Mouse (Mus musculus) liver (tissue): ENCODE measurements around the gene Ercc2.

Experiments used
- DNase-seq: peaks from one replicate; pipeline ENCODE4 v3.0.0-alpha.2; 2020; ENCODE audit warnings: mixed read lengths

Gene Ercc2

DNA sequence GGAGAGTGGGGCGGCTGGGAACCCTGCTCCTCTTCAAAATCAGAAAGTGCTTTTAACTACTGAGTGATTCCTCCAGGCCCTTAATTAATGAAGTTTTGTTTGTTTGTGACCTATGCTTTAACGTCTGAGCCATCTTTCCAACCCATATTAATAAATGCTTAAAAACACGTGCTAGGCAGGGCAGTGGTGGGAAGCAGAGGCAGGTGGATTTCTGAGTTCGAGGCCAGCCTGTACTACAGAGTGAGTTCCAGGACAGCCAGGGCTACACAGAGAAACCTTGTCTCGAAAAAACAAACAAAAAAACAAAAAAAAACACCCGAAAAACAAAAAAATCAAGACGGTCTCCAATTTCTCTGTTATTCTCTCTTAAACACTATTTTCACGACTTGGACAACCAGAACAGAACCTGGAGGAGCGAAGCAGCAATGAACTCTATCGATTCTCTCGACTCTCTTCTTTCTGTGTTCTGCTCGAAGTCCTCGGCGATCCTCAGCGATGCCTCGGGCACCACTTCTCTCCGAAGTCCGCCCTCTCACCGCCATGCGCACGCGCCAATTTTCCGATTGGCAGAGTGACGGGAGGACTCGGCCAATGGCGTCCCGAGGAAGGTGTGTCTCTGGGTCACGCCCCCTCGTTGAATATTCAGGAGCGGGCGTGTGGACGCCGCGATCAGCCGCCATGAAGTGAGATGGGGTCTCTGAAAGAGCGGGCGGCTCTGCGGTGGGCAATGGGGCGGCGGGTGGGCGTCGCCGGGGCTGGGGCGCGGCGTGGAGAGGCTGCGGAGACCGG, at the start of gene Ercc2:
Gene Ercc2 (plus strand): TSS at position 634 of the 789 bp plus-strand sequence.
- peak; percentile 99 for DNase-seq

DNA sequence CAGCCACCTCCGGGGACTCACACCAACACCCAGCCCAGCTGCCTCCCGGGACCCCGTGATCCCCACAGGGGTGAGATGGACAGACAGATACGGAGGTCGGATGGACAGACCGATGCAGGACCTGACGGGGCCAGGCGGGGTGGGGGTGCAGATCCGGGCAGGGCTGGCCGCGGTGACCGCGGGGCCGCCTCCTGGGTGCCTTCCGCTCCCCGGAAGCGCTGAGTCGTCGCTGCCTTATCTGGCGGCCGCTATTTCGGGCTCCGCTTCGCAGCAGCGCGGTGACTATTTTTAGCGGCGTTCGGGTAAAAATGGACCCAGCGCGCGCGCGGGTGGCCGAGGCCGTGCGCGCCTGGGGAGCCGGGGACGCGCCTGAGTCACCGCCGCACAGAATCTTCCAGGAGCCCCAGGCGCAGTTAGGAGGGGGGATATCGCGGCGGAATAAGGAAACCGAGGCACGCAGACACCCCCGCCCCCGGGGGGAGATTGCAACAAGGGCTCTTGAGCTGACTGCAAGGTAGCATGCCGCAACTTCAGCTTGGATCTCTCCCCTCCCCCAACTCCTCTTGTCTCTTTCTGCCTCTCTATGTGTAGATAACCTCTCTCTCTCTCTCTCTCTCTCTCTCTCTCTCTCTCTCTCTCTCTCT, 49.0 kb upstream of the Ercc2 start:
- peak; percentile 72 for DNase-seq

DNA sequence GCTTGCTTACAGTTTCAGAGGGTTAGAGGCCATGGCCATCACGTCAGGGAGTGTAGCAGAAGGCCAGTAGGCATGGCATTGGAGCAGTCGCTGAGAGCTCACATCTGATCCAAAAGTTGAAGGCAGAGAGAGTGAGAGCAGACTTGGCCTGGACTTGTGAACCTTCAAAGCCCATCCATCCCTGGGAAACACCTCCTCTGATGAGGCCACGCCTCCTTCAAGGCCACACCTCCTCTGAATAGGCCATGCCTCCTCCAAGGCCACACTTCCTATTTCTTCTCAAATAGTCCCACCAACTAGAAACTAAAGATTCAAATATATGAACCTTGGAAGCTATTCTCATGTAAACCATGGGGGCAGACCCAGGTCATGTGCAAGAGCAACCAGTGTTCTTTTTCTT, 46.2 kb upstream of the Ercc2 start:
- peak; percentile 50 for DNase-seq

DNA sequence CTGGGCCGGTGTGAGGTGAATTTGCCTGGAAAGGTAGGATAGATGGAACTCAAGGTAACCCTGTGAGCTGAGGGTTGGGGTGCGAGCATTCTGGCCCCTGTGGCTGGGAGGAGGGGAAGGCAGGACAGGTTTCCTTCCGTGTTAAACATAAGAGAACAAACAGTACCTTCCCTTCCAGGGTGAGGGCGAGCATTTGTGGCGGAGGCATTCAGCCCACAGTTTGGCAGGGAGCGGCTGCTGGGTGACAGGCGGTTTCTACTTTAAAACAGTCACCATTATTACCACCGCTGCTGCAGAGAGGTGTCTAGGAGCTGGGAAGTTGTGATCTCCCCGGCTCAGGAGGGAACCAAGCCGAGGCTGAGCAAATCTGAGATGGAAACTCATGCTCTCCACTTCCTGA, 44.7 kb upstream of the Ercc2 start:
- DNase-seq, result no peak

DNA sequence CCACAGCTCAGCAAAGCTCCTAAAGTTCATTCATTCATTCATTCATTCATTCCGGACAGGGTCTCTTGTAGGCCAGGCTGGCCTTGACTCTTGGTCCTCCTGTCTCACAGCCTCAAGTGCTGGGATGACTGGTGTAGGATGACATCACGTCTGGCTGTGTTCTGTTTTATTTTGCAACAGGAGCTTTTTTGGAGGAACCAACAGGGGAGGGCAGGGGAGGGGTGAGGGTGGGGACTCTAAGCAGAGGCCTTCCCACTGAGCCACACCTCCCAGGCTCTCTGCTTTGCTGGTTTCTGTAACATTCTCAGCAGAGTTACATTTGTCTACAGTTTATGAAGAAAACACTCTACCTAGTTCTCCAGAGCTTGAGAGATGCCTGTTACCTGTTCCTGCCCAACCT, 43.8 kb upstream of the Ercc2 start:
- DNase-seq, result no peak

DNA sequence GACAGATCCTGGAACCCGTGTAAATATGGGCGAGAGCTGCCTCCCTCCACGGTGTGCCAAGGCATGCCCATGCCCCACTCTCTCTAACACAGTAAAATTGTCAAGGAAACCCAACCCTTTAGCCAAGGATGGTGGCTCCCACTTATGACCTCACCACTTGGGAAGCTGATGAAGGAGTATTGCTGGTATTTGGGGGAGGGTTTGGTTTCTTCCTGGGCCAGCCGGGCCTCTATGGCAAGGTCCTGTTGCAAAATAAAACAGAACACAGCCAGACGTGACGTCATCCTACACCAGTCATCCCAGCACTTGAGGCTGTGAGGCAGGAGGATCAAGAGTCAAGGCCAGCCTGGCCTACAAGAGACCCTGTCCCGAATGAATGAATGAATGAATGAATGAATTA, 43.2 kb upstream of the Ercc2 start:
- DNase-seq, result no peak

DNA sequence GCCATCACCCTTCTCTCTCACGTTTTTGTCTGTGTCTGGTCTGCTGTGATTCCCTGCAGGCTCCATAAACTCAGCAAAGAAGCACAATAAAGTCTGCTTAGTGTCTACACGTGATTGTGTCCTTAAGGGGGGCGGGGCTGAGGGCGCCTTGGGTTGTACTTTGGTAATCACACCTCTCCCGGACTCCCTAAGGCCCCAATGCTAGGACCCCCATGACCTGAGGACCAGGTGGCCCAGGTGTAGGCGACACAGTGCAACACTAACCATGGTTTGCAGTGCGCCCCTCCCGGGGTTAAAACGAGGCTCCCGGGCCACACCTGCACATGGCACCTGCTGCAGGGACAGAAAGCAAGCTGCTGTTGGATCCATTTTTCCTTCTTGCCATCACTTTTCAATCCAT, 40.6 kb upstream of the Ercc2 start:
- DNase-seq, result no peak

DNA sequence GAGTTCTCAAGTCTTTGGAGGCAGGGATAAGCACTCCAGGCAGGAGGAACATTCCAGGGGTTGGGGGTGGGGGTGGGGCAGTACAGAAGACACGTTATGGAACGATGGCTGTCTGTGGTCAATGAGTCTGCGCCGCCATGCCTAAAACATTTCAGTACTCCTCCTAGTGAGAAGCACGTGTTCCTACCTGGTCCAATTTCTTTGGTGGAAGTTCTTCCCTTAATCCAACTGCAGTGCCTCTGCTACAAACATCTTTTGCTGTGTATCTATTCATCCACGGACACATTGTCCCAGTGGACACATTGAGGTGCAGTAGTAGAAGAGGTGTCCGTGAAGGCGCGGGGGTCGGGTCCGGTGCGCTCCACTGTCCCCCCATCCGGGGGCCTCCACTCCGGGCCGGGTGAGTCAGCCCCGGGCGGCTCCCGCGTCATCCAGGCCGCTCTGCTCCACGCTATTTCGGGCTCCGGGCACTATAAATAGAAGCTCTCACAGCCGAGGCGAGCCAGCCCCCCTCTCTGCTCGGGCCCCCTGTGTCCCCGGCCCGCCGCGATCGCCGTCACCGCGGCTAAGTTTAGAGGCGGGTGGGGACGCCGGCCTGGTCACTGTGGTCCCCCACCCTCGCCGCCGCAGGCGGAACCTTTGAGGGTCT, 39.9 kb upstream of the Ercc2 start:
- no peak for DNase-seq

DNA sequence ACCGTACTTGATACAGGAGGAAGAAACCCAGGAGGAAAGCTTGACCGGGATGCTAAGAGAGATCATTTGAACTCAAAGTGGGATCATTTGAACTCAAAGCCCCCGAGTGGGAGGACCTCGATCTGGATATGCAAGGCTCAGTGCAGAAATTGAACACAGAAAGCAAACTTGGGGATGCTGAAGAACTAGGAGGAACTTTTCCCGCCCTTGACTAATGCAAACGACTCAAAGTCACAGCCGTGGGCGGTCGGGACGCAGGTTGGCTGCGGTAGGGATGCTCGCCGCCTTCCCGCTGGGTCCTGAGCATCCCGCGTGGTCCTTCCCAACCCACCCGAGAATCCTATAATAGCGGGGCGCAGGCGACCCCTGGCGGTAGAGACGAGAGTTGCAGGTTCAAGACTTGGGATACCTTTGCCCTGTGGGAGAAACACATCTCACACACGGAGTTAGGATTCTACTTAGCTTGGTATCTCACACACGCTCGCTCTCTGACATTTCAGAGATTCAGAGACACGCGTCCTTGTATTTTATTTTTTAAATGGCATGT, 39.3 kb upstream of the Ercc2 start:
- DNase-seq, result peak; percentile 79

DNA sequence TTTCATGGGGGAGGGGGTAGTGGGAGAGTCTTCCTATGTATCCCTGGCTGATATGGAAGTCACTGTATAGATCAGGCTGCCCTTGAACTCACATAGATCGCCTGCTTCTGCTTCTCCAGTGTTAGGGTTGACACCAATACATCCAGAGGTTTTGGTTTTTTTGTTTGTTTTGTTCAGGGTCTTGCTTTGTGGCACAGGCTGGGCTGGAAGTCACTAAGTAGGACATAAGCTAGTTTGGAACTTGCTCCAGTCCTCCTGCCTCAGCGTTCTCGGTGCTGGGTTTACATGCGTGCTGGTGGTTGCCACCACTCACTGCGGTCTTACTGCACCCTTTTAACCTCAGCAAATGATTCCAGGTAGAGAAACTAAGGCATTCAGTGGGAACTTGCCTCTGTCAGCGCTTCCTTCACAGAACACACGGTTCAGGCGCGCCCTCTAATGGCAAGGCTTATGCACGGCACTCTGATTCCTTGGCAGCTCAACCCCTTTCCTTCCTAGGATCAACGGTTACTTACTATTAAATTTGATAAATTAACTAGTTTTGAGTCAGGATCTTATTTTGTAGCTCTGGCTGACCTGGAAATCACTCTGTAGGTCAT, 38.5 kb upstream of the Ercc2 start:
- DNase-seq, result peak; percentile 81

DNA sequence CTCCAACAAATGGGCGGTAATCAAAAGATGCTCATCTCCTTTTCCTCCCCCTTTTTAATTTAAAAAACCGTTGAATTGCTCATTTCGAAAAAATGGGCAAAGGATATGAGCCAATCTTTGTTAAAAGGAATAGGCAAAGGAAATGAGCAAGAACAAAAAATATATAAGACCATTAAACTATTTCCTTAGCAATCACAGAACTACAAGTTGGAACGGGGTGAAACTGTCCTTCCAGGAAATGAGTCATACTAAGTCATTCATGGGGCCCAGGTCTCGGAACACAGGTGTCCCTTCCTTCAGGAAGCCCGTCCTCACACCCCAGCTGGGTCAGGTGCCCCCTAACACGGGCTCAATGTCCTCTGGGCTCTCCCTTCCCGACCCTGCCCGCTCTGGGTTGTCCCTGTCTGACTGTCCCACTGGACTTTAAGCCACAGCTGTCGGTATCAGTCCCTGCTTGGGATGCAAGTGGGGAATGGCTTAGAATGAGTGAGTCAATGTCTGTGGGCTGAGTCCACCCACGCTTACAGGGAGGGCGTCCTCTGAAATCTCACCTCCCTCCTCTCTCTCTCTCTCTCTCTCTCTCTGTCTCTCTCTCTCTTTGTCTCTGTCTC, 37.5 kb upstream of the Ercc2 start, which contains the start of gene Ercc1:
Gene Ercc1 (plus strand): TSS at position 542 of the 611 bp plus-strand sequence.
- no peak for DNase-seq

DNA sequence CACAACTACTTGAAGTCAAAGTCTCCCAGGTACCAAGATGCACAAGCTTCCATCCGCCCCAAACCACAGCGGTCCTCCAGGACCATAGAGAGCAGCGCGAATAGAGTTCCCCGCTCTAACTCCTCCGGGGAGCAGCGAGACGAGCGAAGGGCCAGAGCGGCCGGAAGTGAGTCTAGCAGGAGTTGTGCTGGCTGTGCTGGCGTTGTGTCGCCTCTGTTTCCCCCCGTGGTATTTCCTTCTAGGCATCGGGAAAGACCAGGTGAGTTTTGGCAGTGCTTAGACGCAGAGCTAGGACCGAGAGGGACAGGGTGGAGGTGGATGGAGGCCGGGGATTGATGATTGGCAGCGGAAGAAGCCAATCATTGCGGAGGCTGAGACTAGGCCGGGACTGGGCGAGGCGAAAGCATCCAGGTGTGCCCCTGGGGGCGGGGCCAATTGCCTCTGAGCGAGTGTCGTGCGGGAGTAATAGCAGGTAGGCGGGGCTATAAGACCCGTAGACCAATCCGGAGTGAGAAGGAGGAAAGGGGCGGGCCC, 36.8 kb upstream of the Ercc2 start:
- DNase-seq, result peak; percentile 99

DNA sequence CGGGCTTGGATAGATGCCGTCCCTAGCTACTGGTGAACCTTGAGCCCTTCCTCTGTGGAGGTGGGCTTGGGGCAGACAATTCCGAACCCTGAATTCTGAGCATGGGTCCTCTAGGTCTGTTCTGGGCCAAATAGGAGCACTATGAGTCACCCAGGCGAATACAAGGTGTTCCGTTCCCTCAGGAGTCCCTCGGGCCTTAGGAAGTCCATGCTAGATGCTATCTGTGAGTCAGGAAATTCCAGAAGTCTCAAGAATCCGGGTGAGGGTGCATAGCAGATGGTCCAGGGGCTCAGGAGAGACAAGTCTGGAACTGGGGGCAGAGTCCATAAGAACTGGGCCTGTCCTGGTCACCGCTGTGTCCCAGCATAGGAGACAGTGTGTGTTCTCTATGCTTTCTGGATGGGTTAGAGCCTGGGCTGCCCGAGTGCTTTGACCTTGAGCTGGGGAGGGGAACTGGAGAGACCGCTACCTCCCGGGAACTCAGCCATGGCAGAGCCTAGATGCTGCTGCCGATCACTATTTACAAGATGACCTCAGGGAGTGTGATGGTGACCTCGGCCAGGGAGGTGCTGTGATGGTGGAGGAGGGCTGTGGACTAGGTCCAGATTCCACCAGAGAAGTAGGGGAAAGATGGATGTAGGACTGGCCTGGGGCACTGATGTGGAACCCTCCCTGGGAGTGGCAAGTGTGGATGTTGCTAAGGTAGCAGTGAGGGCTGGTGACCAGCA, 32.5 kb upstream of the Ercc2 start:
- no peak for DNase-seq

DNA sequence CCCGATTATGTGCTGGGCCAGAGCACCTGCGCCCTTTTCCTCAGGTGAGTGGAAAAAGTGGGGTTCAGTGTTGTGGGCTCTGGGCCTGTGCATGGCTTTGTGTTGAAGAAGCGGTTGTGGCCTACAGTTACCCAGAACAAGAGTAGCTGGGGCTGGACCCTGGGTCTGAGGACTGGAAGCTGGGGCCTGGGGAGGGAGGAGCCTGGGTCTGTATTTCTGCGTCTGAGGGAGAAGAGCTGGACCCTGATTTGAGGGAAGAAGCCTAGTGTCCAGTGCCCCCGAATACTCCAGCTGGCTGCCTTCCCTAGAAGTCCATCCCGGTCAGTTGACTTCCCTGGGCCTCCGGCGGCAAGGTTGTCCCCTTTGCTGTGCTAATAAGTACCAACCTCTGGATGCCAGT, 31.6 kb upstream of the Ercc2 start:
- no peak for DNase-seq

DNA sequence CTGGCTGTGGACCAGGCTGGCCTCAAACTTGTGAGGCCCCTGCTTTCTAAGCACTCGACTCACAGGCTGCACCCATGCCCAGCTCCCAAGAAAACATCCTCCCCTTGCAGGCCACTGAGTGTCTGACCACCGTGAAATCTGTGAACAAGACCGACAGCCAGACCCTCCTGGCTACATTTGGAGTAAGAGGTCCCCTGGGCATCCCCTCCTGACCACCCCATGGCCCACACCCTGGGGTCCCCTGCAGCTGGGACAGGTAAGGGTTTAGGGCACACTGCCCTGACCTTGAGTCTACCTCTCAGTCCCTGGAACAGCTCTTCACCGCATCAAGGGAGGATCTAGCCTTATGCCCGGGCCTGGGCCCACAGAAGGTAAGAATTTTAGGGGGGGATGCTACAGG, 26.8 kb upstream of the Ercc2 start:
- no peak for DNase-seq

DNA sequence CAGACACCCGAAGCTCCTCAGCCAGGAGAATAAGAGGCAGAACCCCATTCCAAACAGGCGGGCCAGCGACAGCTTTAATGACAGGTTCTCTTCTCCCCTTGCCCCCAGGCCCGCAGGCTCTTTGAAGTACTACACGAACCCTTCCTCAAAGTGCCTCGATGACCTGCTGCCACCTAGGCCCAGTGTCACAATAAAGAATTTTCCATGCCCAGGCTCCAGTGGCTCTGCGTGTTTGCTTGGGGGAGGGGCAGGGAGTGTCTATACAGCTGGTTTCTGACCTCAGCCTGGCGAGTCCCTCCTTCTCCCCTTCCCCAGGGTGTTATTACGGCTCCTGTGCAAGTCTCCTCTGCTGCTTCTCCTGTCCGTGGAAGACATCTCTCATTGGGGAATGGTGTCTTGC, 25.5 kb upstream of the Ercc2 start:
- DNase-seq, result no peak

DNA sequence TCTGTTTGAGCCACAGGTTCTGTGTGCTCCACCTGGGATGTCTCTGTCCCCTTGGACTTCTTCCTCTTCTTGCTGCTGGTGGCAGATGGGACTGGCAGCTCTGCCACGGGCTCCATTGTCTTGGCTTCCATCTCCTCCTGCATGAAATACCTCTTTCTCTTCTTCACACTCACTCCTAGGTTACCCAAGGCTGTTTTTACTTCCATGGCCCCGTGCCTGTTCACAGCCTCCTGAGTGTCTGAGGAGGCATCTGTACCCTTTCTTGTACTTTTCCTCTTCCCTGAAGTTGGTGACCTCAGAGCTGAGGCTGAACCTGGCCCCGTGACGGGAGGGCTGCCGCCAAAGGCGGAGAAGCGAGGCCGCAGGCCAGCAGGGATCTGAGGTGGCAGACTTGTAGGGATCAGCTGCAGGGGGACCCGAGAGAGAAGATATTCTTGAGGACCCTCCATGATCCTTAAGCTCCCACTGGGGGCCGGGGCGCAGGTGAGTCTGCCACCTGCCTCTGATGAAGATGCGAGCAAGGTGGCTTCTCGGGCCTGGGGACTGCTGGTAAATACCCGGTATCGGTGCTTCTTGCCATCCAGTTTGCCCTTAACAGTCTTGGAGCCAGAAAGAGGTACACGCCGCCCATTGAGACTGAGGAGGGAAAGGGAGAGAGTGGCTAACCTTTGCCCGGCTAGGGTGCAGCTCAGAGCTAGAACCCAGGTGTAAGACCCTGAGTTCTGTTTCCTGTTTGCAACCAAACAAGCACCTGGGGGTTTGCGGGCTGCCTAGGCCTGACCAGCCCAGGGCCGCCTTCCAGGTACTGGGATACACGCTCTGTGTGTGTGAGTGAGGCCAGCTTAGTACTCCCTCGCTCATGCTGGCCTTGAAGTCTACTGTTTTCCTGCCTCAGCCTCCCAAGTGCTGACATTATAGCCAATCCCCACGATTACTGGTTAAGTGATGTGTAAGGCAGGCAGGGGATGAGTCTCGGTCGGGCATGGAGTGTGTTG, 24.1 kb upstream of the Ercc2 start:
- no peak for DNase-seq

DNA sequence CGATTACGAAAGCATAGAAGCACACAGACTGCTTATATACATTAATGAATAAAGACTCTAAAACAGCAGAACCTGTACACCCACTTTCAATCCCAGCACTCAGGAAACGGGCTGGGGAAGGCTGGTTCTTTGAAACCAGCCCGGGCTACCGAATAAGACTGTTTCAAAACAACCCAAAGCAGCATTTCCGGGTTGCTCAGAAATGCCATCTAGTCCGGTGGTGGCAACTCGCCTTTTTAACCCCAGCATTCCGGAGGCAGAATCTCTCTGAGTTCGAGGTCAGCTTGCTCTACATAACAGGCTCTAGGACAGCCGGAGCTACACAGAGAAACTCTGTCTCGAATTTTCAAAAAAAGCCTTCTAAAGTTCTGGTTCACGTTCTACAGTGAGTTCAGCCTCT, 23.2 kb upstream of the Ercc2 start:
- no peak for DNase-seq

DNA sequence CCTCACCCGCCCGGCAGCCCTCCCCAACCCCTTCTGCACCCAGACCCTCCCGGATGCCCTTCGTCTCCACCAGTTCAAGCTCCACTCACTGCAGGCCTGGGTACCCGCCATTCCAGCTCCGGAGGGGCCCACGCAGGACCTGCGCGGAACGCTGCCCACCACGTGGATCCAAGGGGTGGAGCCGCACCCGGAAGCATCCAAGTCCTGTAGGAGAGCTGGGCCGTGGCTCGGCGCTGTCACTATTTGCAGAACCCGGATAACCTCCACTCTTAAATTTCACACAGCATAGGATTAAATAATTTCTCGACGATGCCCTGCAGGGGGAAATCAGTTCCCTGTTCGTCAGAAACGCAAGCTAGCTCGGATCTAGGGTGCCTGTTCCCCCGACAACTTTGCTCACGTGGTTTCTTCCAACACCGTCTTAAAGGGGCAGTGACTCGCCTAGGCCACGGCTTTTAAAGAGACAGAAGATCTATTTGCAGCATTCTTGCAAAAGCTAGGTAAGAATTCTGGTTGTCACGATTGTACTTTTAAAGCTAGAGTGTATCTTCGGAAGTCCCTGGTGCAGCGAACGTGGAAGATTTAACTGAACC, 22.4 kb upstream of the Ercc2 start, which contains the start of the genes Cd3eap and Ppp1r13l:
Gene Cd3eap (minus strand): TSS at position 185 of the 593 bp plus-strand sequence.
Gene Ppp1r13l (plus strand): TSS at position 451 of the 593 bp plus-strand sequence.
- peak; percentile 83 for DNase-seq
